9 mouse cellular contexts compared by ENCODE assay signal in genomic region chr19:5107556-5108270, GRCm38 (mm10). TPM values are rescaled to one million over a fixed set of nuclear protein-coding genes. Genes with fewer than 3 reads are reported as not detected.
A peak's percentile ranks its signal among the peaks of the same experiment; 100 is the strongest.
DNase-seq lines count a peak whose midpoint lies in the region; ATAC-seq and TF ChIP-seq lines count a peak whose summit lies in the region.
"Had no signal": no experiment of that assay in that cellular context is flagged by ENCODE, and none has a peak within 500 bp of the region (broad histone marks: within the 10 kb centered on the region; RNA-seq: fewer than 3 reads in every experiment).

No protein-coding gene starts in this region.

- DNase-seq in heart, postnatal 25 days (ENCODE audit: low spot score): no peak
- no peak for DNase-seq in midbrain, postnatal 0 days (ENCODE audit: low spot score)
- no peak for DNase-seq in urinary bladder, adult 18-20 months (ENCODE audit: low spot score in 2 of 2)
- no peak for DNase-seq in left cerebral cortex, adult 11 months (ENCODE audit: low spot score)

- intact Hi-C loops in heart, postnatal 25 days (cut with DNase I): loop anchor here (2.0 to 5.0 kb wide), 3 partner anchors 19 to 260 kb away; partner anchors contain the start of genes Banf1, Eif1ad, Gal3st3 and Sf3b2

- H3K9ac ChIP-seq in heart, embryonic 13.5 days: peak overlapping the region; percentile 62; the same call in 1 of the 2 replicates
- 0 out of 2 replicates have a peak overlapping the region, but pooled peaks have one; percentile 46 for H3K9ac ChIP-seq in hindbrain, embryonic 13.5 days
- no peak overlapping the region for H3K9ac ChIP-seq in midbrain, postnatal 0 days (replicated peaks; ENCODE audit: low read length, poor library complexity, severe bottlenecking)

- no peaks in the 10 kb centered on the region for H3K27me3 ChIP-seq in heart, embryonic 13.5 days (replicated peaks)
- H3K27me3 ChIP-seq in megakaryocyte, embryonic 14.5 days (replicated peaks): peaks cover 1% of the 10 kb centered on the region
- H3K27me3 ChIP-seq in hindbrain, embryonic 13.5 days: no peaks in the 10 kb centered on the region
- H3K27me3 ChIP-seq in midbrain, postnatal 0 days (ENCODE audit: insufficient read depth, low read length): no peaks in the 10 kb centered on the region

- H3K4me2 ChIP-seq in heart, embryonic 13.5 days: peak overlapping the region; percentile 97
- no peak overlapping the region for H3K4me2 ChIP-seq in hindbrain, embryonic 13.5 days
- no peak overlapping the region for H3K4me2 ChIP-seq in midbrain, postnatal 0 days (ENCODE audit: low read depth, low read length, poor library complexity, severe bottlenecking)

- H3K27ac ChIP-seq in heart, embryonic 13.5 days (replicated peaks): no peak overlapping the region
- peak overlapping the region; percentile 30; the same call in 1 of the 2 replicates for H3K27ac ChIP-seq in hindbrain, embryonic 13.5 days
- H3K27ac ChIP-seq in midbrain, postnatal 0 days (ENCODE audit: low read depth, low read length): 0 out of 2 replicates have a peak overlapping the region, but pooled peaks have one; percentile 3

- H3K36me3 ChIP-seq in heart, embryonic 13.5 days: peaks cover 67% of the 10 kb centered on the region
- peaks cover 63% of the 10 kb centered on the region for H3K36me3 ChIP-seq in megakaryocyte, embryonic 14.5 days (replicated peaks; ENCODE audit: low read length)
- H3K36me3 ChIP-seq in hindbrain, embryonic 13.5 days: peaks cover 75% of the 10 kb centered on the region
- H3K36me3 ChIP-seq in midbrain, postnatal 0 days (ENCODE audit: insufficient read depth, low read length): peaks cover 69% of the 10 kb centered on the region

- WGBS in heart, embryonic 13.5 days: 67% methylated on average over 18 of the region's 18 CpGs
- 74% methylated on average over 18 of the region's 18 CpGs for WGBS in hindbrain, embryonic 13.5 days
- WGBS in midbrain, postnatal 0 days: 76% methylated on average over 17 of the region's 18 CpGs

- ATAC-seq in heart, embryonic 13.5 days (ENCODE audit: extremely low read depth, insufficient number of reproducible peaks, low FRiP score, low TSS enrichment): no peak
- ATAC-seq in megakaryocyte, adult 5-6 weeks (ENCODE audit: poor library complexity, severe bottlenecking): no peak
- peak; percentile 33 for ATAC-seq in hindbrain, embryonic 13.5 days (ENCODE audit: low FRiP score)
- ATAC-seq in midbrain, postnatal 0 days (ENCODE audit: low FRiP score): no peak

- H3K9me3 ChIP-seq in heart, embryonic 13.5 days: no peaks in the 10 kb centered on the region
- H3K9me3 ChIP-seq in megakaryocyte, embryonic 14.5 days: no peaks in the 10 kb centered on the region
- no peaks in the 10 kb centered on the region for H3K9me3 ChIP-seq in hindbrain, embryonic 13.5 days
- H3K9me3 ChIP-seq in midbrain, postnatal 0 days (ENCODE audit: low read length): no peaks in the 10 kb centered on the region

- TF ChIP-seq CTCF in midbrain, postnatal 0 days (IDR thresholded peaks at IDR 0.05): no peak

- H3K4me3 ChIP-seq in heart, embryonic 13.5 days: peak overlapping the region; percentile 4; the same call in 1 of the 2 replicates
- H3K4me3 ChIP-seq in megakaryocyte, embryonic 14.5 days (replicated peaks): peak overlapping the region; percentile 96
- no peak overlapping the region for H3K4me3 ChIP-seq in hindbrain, embryonic 13.5 days
- no peak overlapping the region for H3K4me3 ChIP-seq in midbrain, postnatal 0 days (ENCODE audit: low read depth, low read length)

- peaks cover 25% of the 10 kb centered on the region for H3K4me1 ChIP-seq in heart, embryonic 13.5 days
- H3K4me1 ChIP-seq in megakaryocyte, embryonic 14.5 days: peaks cover 52% of the 10 kb centered on the region
- peaks cover 22% of the 10 kb centered on the region for H3K4me1 ChIP-seq in hindbrain, embryonic 13.5 days (replicated peaks)
- no peaks in the 10 kb centered on the region for H3K4me1 ChIP-seq in midbrain, postnatal 0 days (ENCODE audit: insufficient read depth, low read length)

RNA-seq across cellular contexts. Expression of gene Rab1b, which starts 0.8 kb away (rescaled TPM):
- 220 TPM in 2 replicates for polyA plus RNA-seq in heart, embryonic 13.5 days (2015; fragmentation: Nextera tagmentation; extraction: Ambion mirVana)
- 100 to 1,000 TPM; 178 to 189 TPM for total RNA-seq in heart, postnatal 25 days (2021)
- polyA plus RNA-seq in megakaryocyte, embryonic 14.5 days (2012; ENCODE audit: insufficient read depth, low replicate concordance): 445 and 649 TPM in 2 replicates
- 67.7 and 77.3 TPM in 2 replicates for total RNA-seq in megakaryocyte, adult 5-6 weeks (2015)
- total RNA-seq in megakaryocyte, adult 5-6 weeks (2017): 120 and 127 TPM in 2 replicates
- polyA plus RNA-seq in hindbrain, embryonic 13.5 days (2015; fragmentation: Nextera tagmentation; extraction: Ambion mirVana): 234 TPM in 2 replicates
- total RNA-seq in midbrain, postnatal 0 days (2014; rRNA removed): 192 and 242 TPM in 2 replicates
- 204 and 227 TPM in 2 replicates for polyA plus RNA-seq in midbrain, postnatal 0 days (2015; fragmentation: Nextera tagmentation; extraction: Ambion mirVana)

RNA-seq across cellular contexts. Expression of gene Cnih2, which starts 9.4 kb away (rescaled TPM):
- 4.6 and 5.8 TPM in 2 replicates for polyA plus RNA-seq in heart, embryonic 13.5 days (2015; fragmentation: Nextera tagmentation; extraction: Ambion mirVana)
- total RNA-seq in heart, postnatal 25 days (2021): under 1 TPM in 1 of 2 experiments, not detected in 1; 0.18 TPM
- 4.9 and 13.6 TPM in 2 replicates for polyA plus RNA-seq in megakaryocyte, embryonic 14.5 days (2012; ENCODE audit: insufficient read depth, low replicate concordance)
- not detected in 2 replicates for total RNA-seq in megakaryocyte, adult 5-6 weeks (2015)
- total RNA-seq in megakaryocyte, adult 5-6 weeks (2017): not detected in 2 replicates
- 333 TPM in 2 replicates for polyA plus RNA-seq in hindbrain, embryonic 13.5 days (2015; fragmentation: Nextera tagmentation; extraction: Ambion mirVana)
- 677 and 753 TPM in 2 replicates for total RNA-seq in midbrain, postnatal 0 days (2014; rRNA removed)
- 547 and 553 TPM in 2 replicates for polyA plus RNA-seq in midbrain, postnatal 0 days (2015; fragmentation: Nextera tagmentation; extraction: Ambion mirVana)

RNA-seq across cellular contexts. Expression of gene Klc2, which starts 10.6 kb away (rescaled TPM):
- 18.4 and 22.3 TPM in 2 replicates for polyA plus RNA-seq in heart, embryonic 13.5 days (2015; fragmentation: Nextera tagmentation; extraction: Ambion mirVana)
- total RNA-seq in heart, postnatal 25 days (2021): 10 to 100 TPM; 47.1 to 53.0 TPM
- polyA plus RNA-seq in megakaryocyte, embryonic 14.5 days (2012; ENCODE audit: insufficient read depth, low replicate concordance): 12.7 and 17.2 TPM in 2 replicates
- total RNA-seq in megakaryocyte, adult 5-6 weeks (2015): 2.1 and 3.2 TPM in 2 replicates
- total RNA-seq in megakaryocyte, adult 5-6 weeks (2017): 2.1 and 4.6 TPM in 2 replicates
- polyA plus RNA-seq in hindbrain, embryonic 13.5 days (2015; fragmentation: Nextera tagmentation; extraction: Ambion mirVana): 73.4 and 76.7 TPM in 2 replicates
- total RNA-seq in midbrain, postnatal 0 days (2014; rRNA removed): 187 and 201 TPM in 2 replicates
- polyA plus RNA-seq in midbrain, postnatal 0 days (2015; fragmentation: Nextera tagmentation; extraction: Ambion mirVana): 65.7 and 67.9 TPM in 2 replicates

RNA-seq across cellular contexts. Expression of gene Yif1a, which starts 19.4 kb away (rescaled TPM):
- polyA plus RNA-seq in heart, embryonic 13.5 days (2015; fragmentation: Nextera tagmentation; extraction: Ambion mirVana): 84.3 and 94.6 TPM in 2 replicates
- 10 to 100 TPM; 91.5 to 92.6 TPM for total RNA-seq in heart, postnatal 25 days (2021)
- polyA plus RNA-seq in megakaryocyte, embryonic 14.5 days (2012; ENCODE audit: insufficient read depth, low replicate concordance): 24.4 and 25.6 TPM in 2 replicates
- 30.6 and 33.4 TPM in 2 replicates for total RNA-seq in megakaryocyte, adult 5-6 weeks (2015)
- 8.5 and 14.1 TPM in 2 replicates for total RNA-seq in megakaryocyte, adult 5-6 weeks (2017)
- polyA plus RNA-seq in hindbrain, embryonic 13.5 days (2015; fragmentation: Nextera tagmentation; extraction: Ambion mirVana): 57.6 and 58.2 TPM in 2 replicates
- total RNA-seq in midbrain, postnatal 0 days (2014; rRNA removed): 40.4 and 53.9 TPM in 2 replicates
- 38.8 and 49.9 TPM in 2 replicates for polyA plus RNA-seq in midbrain, postnatal 0 days (2015; fragmentation: Nextera tagmentation; extraction: Ambion mirVana)

RNA-seq across cellular contexts. Expression of gene Tmem151a, which starts 22.4 kb away (rescaled TPM):
- polyA plus RNA-seq in heart, embryonic 13.5 days (2015; fragmentation: Nextera tagmentation; extraction: Ambion mirVana): 3.5 and 4.8 TPM in 2 replicates
- 1 to 10 TPM; 4.0 to 4.8 TPM for total RNA-seq in heart, postnatal 25 days (2021)
- 0.32 TPM in 1 of 2 replicates, not detected in the other for polyA plus RNA-seq in megakaryocyte, embryonic 14.5 days (2012; ENCODE audit: insufficient read depth, low replicate concordance)
- not detected in 2 replicates for total RNA-seq in megakaryocyte, adult 5-6 weeks (2015)
- not detected in 2 replicates for total RNA-seq in megakaryocyte, adult 5-6 weeks (2017)
- 6.2 and 8.4 TPM in 2 replicates for polyA plus RNA-seq in hindbrain, embryonic 13.5 days (2015; fragmentation: Nextera tagmentation; extraction: Ambion mirVana)
- total RNA-seq in midbrain, postnatal 0 days (2014; rRNA removed): 54.0 and 64.0 TPM in 2 replicates
- polyA plus RNA-seq in midbrain, postnatal 0 days (2015; fragmentation: Nextera tagmentation; extraction: Ambion mirVana): 64.2 and 72.0 TPM in 2 replicates
- polyA plus RNA-seq: inflammation-experienced regulatory T-cells, adult 6 months had no signal

Comparison
In these comparisons a context has a peak if more than half of its experiments do, and no peak if none do; other contexts are left out.
1. H3K4me3 ChIP-seq: peak in heart, embryonic 13.5 days (single experiment) and megakaryocyte, embryonic 14.5 days (single experiment); none in hindbrain, embryonic 13.5 days (single experiment) and midbrain, postnatal 0 days (single experiment).
2. RNA of gene Cnih2, which starts 9.4 kb away (polyA plus RNA-seq): 547 to 553 TPM in midbrain, postnatal 0 days and 333 TPM in hindbrain, embryonic 13.5 days; 4.6 to 5.8 TPM in heart, embryonic 13.5 days and 4.9 to 13.6 TPM in megakaryocyte, embryonic 14.5 days; every median in the first group is over 10 times any median in the second.